Mouse (Mus musculus) left cerebral cortex, adult 18-20 months (tissue): ENCODE measurements around the gene Rbbp4. TPM values are rescaled to one million over a fixed set of nuclear protein-coding genes. Genes with fewer than 3 reads are reported as not detected.

Experiments used
- microRNA-seq, 2 experiments: library from miRNA; unstranded; fragments of <30 nt; microRNA quantifications; one replicate each; pipeline ENCODE4 v1.2.0; 2021
- total RNA-seq, 2 experiments: library from RNA; stranded (reverse); gene quantifications; 2 replicates each; pipeline ENCODE4 v1.2.3; 2021

Gene Rbbp4
- total RNA-seq, 2 experiments from 2014 or later, result 122 to 129 TPM

Small RNA genes within 50 kb of the gene (microRNA-seq; reads per million reads assigned to microRNA genes)
- gene Gm22994, result 0 reads per million in 2 experiments

Other genes with a start within 250 kb of the Rbbp4 start
- not detected for gene Tmem54, start 229.8 kb downstream of the Rbbp4 start, total RNA-seq
- 100 to 1,000 TPM; 684 to 738 TPM for gene Hpca, start 213.3 kb downstream of the Rbbp4 start, total RNA-seq
- gene Fndc5, start 198.4 kb downstream of the Rbbp4 start, total RNA-seq, result 10 to 100 TPM; 55.0 to 63.3 TPM
- gene S100pbp, start 145.6 kb downstream of the Rbbp4 start, total RNA-seq, result 10 to 100 TPM; 37.1 to 38.3 TPM
- gene Yars, start 145.6 kb downstream of the Rbbp4 start, total RNA-seq, result 100 to 1,000 TPM in 1 of 2 experiments, 10 to 100 TPM in 1; 83.9 to 102 TPM
- gene C77080, start 74.0 kb downstream of the Rbbp4 start, total RNA-seq, result 10 to 100 TPM; 23.1 to 24.0 TPM
- 1 to 10 TPM; 1.9 to 2.5 TPM for gene Sync, start 47.8 kb downstream of the Rbbp4 start, total RNA-seq
- 10 to 100 TPM; 28.5 to 31.9 TPM for gene Zbtb8os, start 325 bp upstream of the Rbbp4 start, total RNA-seq
- 1 to 10 TPM; 4.8 to 5.0 TPM for gene Zbtb8a, start 42.7 kb upstream of the Rbbp4 start, total RNA-seq
- 1 to 10 TPM; 6.2 to 7.2 TPM for gene Zbtb8b, start 105.5 kb upstream of the Rbbp4 start, total RNA-seq
- gene Bsdc1, start 126.2 kb upstream of the Rbbp4 start, total RNA-seq, result 10 to 100 TPM; 59.8 to 62.7 TPM
- gene Tssk3, start 155.7 kb upstream of the Rbbp4 start, total RNA-seq, result not detected
- gene Fam229a, start 155.8 kb upstream of the Rbbp4 start, total RNA-seq, result under 1 TPM in 1 of 2 experiments, not detected in 1; 0.66 TPM
- gene Marcksl1, start 178.2 kb upstream of the Rbbp4 start, total RNA-seq, result 10 to 100 TPM; 58.3 to 84.6 TPM
- gene Hdac1, start 207.3 kb upstream of the Rbbp4 start, total RNA-seq, result 10 to 100 TPM; 21.5 to 22.7 TPM
- gene Lck, start 238.3 kb upstream of the Rbbp4 start, total RNA-seq, result 1 to 10 TPM; 1.2 to 4.4 TPM
- gene Fam167b, start 243.2 kb upstream of the Rbbp4 start, total RNA-seq, result under 1 TPM in 1 of 2 experiments, not detected in 1; 0.46 TPM